Mouse (Mus musculus) embryonic facial prominence, embryonic 11.5 days (tissue): ENCODE data around the gene Spo11. TPM values are rescaled to one million over a fixed set of nuclear protein-coding genes. Genes with fewer than 3 reads are reported as not detected.
A peak's percentile ranks its signal among the peaks of the same experiment; 100 is the strongest.

Experiments
- ATAC-seq: fragments of 200-750 bp; cut with Nextera tagmentation; replicated peaks from 2 replicates; pipeline ENCODE4 v1.8.0; 2017; ENCODE audit warnings: low read depth; ENCODE audit not compliant: insufficient number of reproducible peaks, low FRiP score, low TSS enrichment
- DNase-seq: peaks from one replicate; pipeline ENCODE4 v3.0.0-alpha.2; 2015; ENCODE audit warnings: low spot score
- H3K27ac ChIP-seq: fragments of 300-500 bp; sonication (generic); replicated peaks from 2 replicates; pipeline ENCODE4 v1.5.1; 2014; ENCODE audit warnings: mild to moderate bottlenecking, low read depth, low read length, control low read depth
- H3K27me3 ChIP-seq: fragments of 300-500 bp; sonication (generic); 2 replicates; pipeline ENCODE4 v1.6.1; 2014; ENCODE audit warnings: mild to moderate bottlenecking, low read length, moderate library complexity, mixed read lengths; ENCODE audit not compliant: control insufficient read depth, insufficient read depth
- H3K36me3 ChIP-seq: fragments of 300-500 bp; sonication (generic); replicated peaks from 2 replicates; pipeline ENCODE4 v1.6.1; 2014; ENCODE audit warnings: low read depth, mild to moderate bottlenecking, low read length, moderate library complexity, mixed read lengths; ENCODE audit not compliant: control insufficient read depth, insufficient read depth
- H3K4me1 ChIP-seq: fragments of 300-500 bp; sonication (generic); 2 replicates; pipeline ENCODE4 v1.6.1; 2014; ENCODE audit warnings: low read length, mixed read lengths; ENCODE audit not compliant: control insufficient read depth, insufficient read depth
- H3K4me2 ChIP-seq: fragments of 300-500 bp; sonication (generic); 2 replicates; pipeline ENCODE4 v1.6.1; 2014; ENCODE audit warnings: low read depth, mild to moderate bottlenecking, control low read depth, low read length, moderate library complexity
- H3K4me3 ChIP-seq: fragments of 300-500 bp; sonication (generic); 2 replicates; pipeline ENCODE4 v1.5.1; 2014; ENCODE audit warnings: low read depth, low read length, control low read depth
- H3K9ac ChIP-seq: fragments of 300-500 bp; sonication (generic); replicated peaks from 2 replicates; pipeline ENCODE4 v1.6.1; 2014; ENCODE audit warnings: mild to moderate bottlenecking, control low read depth, low read length
- H3K9me3 ChIP-seq: fragments of 300-500 bp; sonication (generic); replicated peaks from 2 replicates; pipeline ENCODE4 v1.6.1; 2016; ENCODE audit warnings: mild to moderate bottlenecking, low read length, inconsistent platforms, mixed read lengths; ENCODE audit not compliant: control insufficient read depth
- WGBS: fragments of 180-500 bp; shearing (Covaris S2); extraction: QIAGEN DNeasy Blood & Tissue Kit; methylation state at CpG from one replicate; pipeline ENCODE4 v1.1.7; 2014; 5-methylcytosine and 5-hydroxymethylcytosine counted together
- polyA plus RNA-seq: library from polyadenylated mRNA; unstranded; fragments of >200 nt; fragmentation: Nextera tagmentation; extraction: Ambion mirVana; gene quantifications from 2 replicates; pipeline ENCODE4 v1.2.1, GENCODE M21; 2014

Gene Spo11
- polyA plus RNA-seq, 1 experiment from 2014 or later = 0.94 TPM

- DNase-seq (peak; percentile 67), ATAC-seq (no peak)
- Histone ChIP-seq H3K4me2 (peak overlapping the region; percentile 99), H3K9me3 (no peaks in the 10 kb centered on the region), H3K36me3 (no peaks in the 10 kb centered on the region), H3K4me1 (peaks cover 26% of the 10 kb centered on the region), H3K9ac (peak overlapping the region; percentile 29; the same call in 1 of the 2 replicates), H3K27ac (peak overlapping the region; percentile 44), H3K27me3 (peaks cover 9% of the 10 kb centered on the region; the same call in 1 of the 2 replicates), H3K4me3 (no peak overlapping the region; the same call in none of the 2 replicates)
- WGBS = 2% methylated on average over 12 of the region's 12 CpGs
Observed at GRCm38 (mm10) chr2:172935776-172936562, 41.5 kb upstream of the Spo11 start.

GRCm38 (mm10) chr2:172936844-172937243 lies 40.7 kb upstream of the Spo11 start:
- DNase-seq = no peak
- Histone ChIP-seq H3K4me3 (no peak overlapping the region), H3K4me2 (peak overlapping the region; percentile 99), H3K9ac (no peak overlapping the region), H3K36me3 (no peaks in the 10 kb centered on the region), H3K27me3 (peaks cover 11% of the 10 kb centered on the region; the same call in 1 of the 2 replicates), H3K9me3 (no peaks in the 10 kb centered on the region), H3K27ac (peak overlapping the region; percentile 11), H3K4me1 (peaks cover 26% of the 10 kb centered on the region)
- ATAC-seq = no peak
- 17% methylated on average over 5 of the region's 5 CpGs for WGBS

GRCm38 (mm10) chr2:172937326-172938190 lies 39.9 kb upstream of the Spo11 start:
- Histone ChIP-seq H3K9ac (peak overlapping the region; percentile 33; the same call in 1 of the 2 replicates), H3K27ac (0 out of 2 replicates have a peak overlapping the region, but pooled peaks have one; percentile 3), H3K4me2 (peak overlapping the region; percentile 99), H3K4me1 (peaks cover 26% of the 10 kb centered on the region), H3K27me3 (peaks cover 16% of the 10 kb centered on the region; the same call in 1 of the 2 replicates), H3K9me3 (no peaks in the 10 kb centered on the region), H3K36me3 (no peaks in the 10 kb centered on the region), H3K4me3 (peak overlapping the region; percentile 64)
- ATAC-seq = no peak
- 6% methylated on average over 12 of the region's 12 CpGs for WGBS
- no peak for DNase-seq

GRCm38 (mm10) chr2:172938761-172939638 lies 38.5 kb upstream of the Spo11 start:
- WGBS = under 1% methylated on average over 57 of the region's 57 CpGs

GRCm38 (mm10) chr2:172939639-172940002 lies 37.9 kb upstream of the Spo11 start:
- DNase-seq (no peak), ATAC-seq (no peak)
- Histone ChIP-seq H3K4me2 (peak overlapping the region; percentile 99), H3K9ac (peak overlapping the region; percentile 74), H3K27me3 (peaks cover 14% of the 10 kb centered on the region; the same call in 1 of the 2 replicates), H3K4me3 (peak overlapping the region; percentile 64), H3K27ac (peak overlapping the region; percentile 72; the same call in 1 of the 2 replicates), H3K4me1 (peaks cover 20% of the 10 kb centered on the region), H3K9me3 (no peaks in the 10 kb centered on the region), H3K36me3 (no peaks in the 10 kb centered on the region)
- under 1% methylated on average over 26 of the region's 26 CpGs for WGBS

More at GRCm38 (mm10) chr2:172938761-172939638, 38.5 kb upstream of the Spo11 start:
- DNase-seq (peak; percentile 70), ATAC-seq (no peak)
- H3K9me3 ChIP-seq = no peaks in the 10 kb centered on the region
- peak overlapping the region; percentile 64 for H3K4me3 ChIP-seq
- peaks cover 24% of the 10 kb centered on the region for H3K4me1 ChIP-seq
- H3K27ac ChIP-seq = peak overlapping the region; percentile 72; the same call in 1 of the 2 replicates
- peak overlapping the region; percentile 99 for H3K4me2 ChIP-seq
- peaks cover 14% of the 10 kb centered on the region; the same call in 1 of the 2 replicates for H3K27me3 ChIP-seq
- H3K9ac ChIP-seq = peak overlapping the region; percentile 74
- no peaks in the 10 kb centered on the region for H3K36me3 ChIP-seq

- Histone ChIP-seq H3K4me3 (peak within 1 kb of the TSS; percentile 64), H3K4me1 (peaks cover 17% of the 10 kb centered on the region; the same call in 1 of the 2 replicates), H3K4me2 (peak within 1 kb of the TSS; percentile 99), H3K9me3 (no peaks in the 10 kb centered on the region), H3K36me3 (no peaks in the 10 kb centered on the region), H3K27ac (peak within 1 kb of the TSS; percentile 72), H3K27me3 (peaks cover 14% of the 10 kb centered on the region; the same call in 1 of the 2 replicates), H3K9ac (peak within 1 kb of the TSS; percentile 74)
- DNase-seq = peak; percentile 89
- under 1% methylated on average over 71 of the region's 82 CpGs for WGBS
- peak; percentile 75 for ATAC-seq
Observed at GRCm38 (mm10) chr2:172940003-172940798, 37.3 kb upstream of the Spo11 start, which contains the start of gene Bmp7. Bmp7 (minus strand) TSS chr2:172940321.
